Mouse (Mus musculus): ENCODE measurements around the gene 9530053A07Rik.

9530053A07Rik gene

DNA sequence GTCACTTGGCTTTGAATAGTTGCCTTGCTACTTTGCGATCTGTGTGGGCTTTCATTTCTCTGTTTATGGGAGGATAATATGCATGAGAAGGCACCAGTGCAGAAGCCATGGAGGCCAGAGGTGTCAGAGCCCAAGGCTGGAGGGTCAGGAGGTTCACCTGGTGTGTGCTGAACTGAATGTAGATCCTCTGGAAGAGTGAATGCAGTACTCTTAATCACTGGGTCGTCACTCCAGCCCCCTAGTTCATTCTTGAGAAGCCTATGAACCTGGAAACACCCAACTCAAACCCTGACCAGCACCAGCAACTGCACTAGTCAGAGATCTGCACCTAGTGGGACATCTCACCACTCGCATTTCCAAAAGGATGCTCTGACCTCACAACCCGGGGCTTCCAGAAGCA lies 69.8 kb downstream of the 9530053A07Rik start:
- TF ChIP-seq GATA4 (IDR thresholded peaks at IDR 0.05; ENCODE audit: insufficient replicate concordance, low read length), result no peak

DNA sequence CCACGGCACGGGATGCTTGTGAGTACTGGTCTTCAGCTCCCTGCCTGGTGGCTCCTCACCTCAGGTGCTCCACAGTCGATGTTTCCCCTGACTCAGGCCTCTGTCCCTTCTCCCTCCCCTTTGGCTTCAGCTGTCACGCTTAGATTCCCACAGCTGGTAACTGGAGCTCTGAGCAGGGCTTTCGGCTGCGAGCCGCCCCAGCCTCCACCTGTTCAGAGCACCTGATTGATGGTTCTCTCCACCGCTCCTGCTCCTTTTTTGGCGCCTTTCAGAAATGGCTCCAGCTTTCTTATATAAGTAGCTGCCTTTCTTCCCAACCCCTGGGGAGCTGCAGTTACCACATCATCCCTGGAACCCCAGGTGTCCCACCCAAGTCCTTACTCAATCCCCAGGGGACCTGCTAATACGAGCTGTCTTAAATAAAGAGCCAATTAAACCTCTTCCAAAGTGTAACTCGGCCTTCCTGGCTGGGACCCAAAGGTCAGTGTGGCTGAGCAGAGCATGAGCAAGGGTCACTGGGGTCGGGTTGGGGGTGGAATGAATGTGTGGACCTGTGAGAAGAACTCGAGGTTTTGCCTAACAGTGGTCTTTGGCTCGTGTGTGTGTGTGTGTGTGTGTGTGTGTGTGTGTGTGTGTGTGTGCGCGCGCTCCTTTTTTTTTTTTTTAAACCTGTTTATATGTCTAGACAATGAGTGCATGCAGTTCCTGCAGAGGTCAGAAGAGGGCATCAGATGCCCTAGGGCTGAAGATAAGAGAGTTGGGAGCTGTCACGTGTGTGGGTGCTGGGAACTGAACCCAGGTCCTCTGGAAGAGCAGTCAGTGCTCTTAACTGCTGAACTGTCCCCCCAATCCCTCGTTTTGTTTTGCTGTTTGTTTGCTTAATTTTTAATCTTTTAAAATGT lies 74.2 kb downstream of the 9530053A07Rik start:
- no peak for TF ChIP-seq GATA4 (IDR thresholded peaks at IDR 0.05; ENCODE audit: insufficient replicate concordance, low read length)

DNA sequence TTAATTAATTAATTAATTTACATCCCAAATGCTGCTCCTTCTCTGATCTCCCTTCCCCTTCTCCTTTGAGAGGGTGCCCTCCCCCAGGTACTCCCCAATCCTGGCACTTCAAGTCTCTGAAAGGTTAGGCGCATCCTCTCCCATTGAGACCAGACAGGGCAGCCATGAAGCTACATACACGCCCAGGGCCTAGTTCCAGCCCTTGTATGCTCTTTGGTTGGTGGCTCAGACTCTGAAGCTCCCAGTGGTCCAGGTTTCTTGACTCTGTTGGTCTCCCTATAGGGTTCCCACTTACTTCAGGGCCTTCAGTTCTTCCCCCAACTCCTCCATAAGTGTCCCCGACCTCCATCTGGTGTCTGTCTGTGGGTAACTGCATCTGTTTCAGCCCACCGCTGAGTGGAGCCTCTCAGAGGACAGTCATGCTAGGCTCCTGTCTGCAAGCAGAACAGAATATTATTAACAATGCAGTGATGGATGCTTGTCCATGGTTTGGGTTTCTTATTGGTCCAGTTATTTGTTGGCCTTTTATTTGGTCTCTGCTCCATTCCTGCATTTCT lies 76.9 kb downstream of the 9530053A07Rik start:
- no peak for TF ChIP-seq GATA4 (IDR thresholded peaks at IDR 0.05; ENCODE audit: insufficient replicate concordance, low read length)

DNA sequence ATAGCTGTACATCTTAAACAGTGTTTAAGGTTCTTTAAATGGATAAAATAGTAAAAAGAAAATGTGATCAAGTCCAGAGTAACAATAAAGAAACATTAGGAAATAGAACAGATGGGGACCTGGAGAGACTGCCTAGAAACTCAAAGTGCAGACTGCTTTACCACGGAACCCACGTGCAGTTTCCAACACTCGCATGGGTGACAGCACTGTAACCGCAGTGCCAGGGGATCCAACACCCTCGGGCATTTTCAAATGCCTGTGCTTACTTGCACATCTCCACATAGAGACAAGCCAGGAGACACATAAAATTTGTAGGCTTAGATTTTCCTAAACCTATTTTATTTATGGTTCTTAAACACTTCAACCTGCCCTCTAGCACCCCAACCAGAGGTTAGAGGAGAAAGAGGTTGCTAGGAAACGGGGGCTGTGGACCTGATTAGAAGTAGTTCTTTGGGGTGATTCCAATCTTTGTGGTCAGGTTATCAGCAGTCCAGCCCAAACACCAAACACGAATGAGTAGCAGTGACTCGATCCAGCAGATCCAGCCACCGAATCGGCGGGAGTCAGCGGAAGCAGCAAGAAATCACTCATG lies 79.2 kb downstream of the 9530053A07Rik start:
- no peak for TF ChIP-seq GATA4 (IDR thresholded peaks at IDR 0.05; ENCODE audit: insufficient replicate concordance, low read length)

DNA sequence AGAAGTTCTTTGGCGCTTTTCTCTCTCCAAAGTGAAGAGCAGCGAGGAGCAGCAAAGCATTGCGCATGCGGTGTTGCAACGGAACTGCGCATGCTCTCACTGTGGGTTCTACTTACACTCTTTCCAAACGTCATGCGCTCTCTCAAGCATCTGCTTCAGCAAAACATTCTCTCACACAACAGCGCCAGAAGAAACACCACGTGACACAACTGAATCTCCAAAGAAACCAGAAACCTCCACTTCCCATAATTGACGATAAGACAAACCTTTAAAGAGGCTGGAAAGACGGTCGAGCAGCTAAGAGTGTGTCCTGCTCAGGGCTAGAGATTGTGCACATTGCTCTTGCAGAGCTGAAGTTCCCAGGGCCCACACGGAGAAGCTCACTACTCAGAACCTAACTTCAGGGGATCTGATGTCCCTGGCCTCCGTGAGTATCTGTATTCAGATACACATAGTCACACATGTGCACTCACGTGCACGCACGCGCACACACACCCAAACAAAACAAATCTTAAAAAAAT lies 79.8 kb downstream of the 9530053A07Rik start:
- TF ChIP-seq GATA4 (IDR thresholded peaks at IDR 0.05; ENCODE audit: insufficient replicate concordance, low read length), result no peak

DNA sequence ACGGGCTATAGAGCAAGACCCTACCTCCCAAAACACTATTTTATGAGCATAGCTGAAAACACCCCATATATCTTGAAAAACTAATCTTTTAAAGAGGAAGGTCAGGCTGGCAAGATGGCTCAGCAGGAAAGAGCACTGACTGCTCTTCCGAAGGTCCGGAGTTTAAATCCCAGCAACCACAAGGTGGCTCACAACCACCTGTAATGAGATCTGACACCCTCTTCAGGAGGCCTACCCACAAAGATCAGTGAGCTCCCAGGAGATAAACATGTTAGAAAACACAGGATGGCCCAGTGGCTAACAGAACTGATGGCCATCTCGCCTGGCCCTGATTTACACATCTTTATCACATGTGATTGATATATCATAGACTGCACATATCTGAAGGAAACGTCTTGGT lies 81.5 kb downstream of the 9530053A07Rik start:
- no peak for TF ChIP-seq GATA4 (IDR thresholded peaks at IDR 0.05; ENCODE audit: insufficient replicate concordance, low read length)

DNA sequence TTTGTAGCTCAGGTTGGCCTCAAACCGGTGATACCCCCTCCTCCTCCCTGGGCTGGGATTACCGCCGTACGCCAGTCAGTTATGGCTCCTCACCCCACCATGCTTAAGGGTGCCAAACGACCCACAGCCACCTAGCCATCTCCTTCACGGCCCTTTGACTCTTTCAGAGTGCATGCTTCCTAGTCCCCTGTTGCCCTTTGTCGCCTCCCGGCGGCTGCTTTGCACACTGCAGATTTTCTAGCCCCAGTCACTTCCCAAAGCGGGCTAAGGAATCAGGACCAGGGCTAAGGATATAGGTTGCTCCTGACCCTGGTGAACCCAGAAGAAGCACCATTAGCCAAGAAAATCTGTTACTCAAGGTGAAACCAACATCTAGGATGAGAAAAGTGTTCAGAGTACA lies 84.9 kb downstream of the 9530053A07Rik start:
- TF ChIP-seq GATA4 (IDR thresholded peaks at IDR 0.05; ENCODE audit: insufficient replicate concordance, low read length), result no peak
